Mouse (Mus musculus): ENCODE results near the gene Ptpn23.
"Not testable (repeated sequence)": the region's sequence is repeated elsewhere in the genome, so short reads cannot be mapped to it uniquely, and the experiment has no call there.

Ptpn23 gene

GRCm38 (mm10) chr9:110381292-110381691, 26.7 kb downstream of the Ptpn23 start:
- no peak for DNase-seq (ENCODE audit: low spot score)

GRCm38 (mm10) chr9:110380662-110381061, 27.4 kb downstream of the Ptpn23 start:
- DNase-seq (ENCODE audit: low spot score) = peak; percentile 10

GRCm38 (mm10) chr9:110379361-110379760, 28.7 kb downstream of the Ptpn23 start:
- no peak for DNase-seq (ENCODE audit: low spot score)

GRCm38 (mm10) chr9:110377655-110378054, 30.4 kb downstream of the Ptpn23 start:
- not testable (repeated sequence) for DNase-seq (ENCODE audit: low spot score)

- DNase-seq (ENCODE audit: low spot score) = no peak
Observed at GRCm38 (mm10) chr9:110375668-110376067, 32.3 kb downstream of the Ptpn23 start.

GRCm38 (mm10) chr9:110373871-110374270, 34.1 kb downstream of the Ptpn23 start:
- DNase-seq (ENCODE audit: low spot score) = no peak

GRCm38 (mm10) chr9:110369860-110370259, 38.2 kb downstream of the Ptpn23 start:
- no peak for DNase-seq (ENCODE audit: low spot score)

- DNase-seq (ENCODE audit: low spot score) = no peak
Observed at GRCm38 (mm10) chr9:110366746-110367145, 41.3 kb downstream of the Ptpn23 start.

- no peak for DNase-seq (ENCODE audit: low spot score)
Observed at GRCm38 (mm10) chr9:110362337-110362736, 45.7 kb downstream of the Ptpn23 start.

- no peak for DNase-seq (ENCODE audit: low spot score)
Observed at GRCm38 (mm10) chr9:110361299-110361698, 46.7 kb downstream of the Ptpn23 start.

GRCm38 (mm10) chr9:110358341-110358740, 49.7 kb downstream of the Ptpn23 start:
- DNase-seq (ENCODE audit: low spot score) = no peak

- DNase-seq (ENCODE audit: low spot score) = no peak
Observed at GRCm38 (mm10) chr9:110351932-110352632, 55.9 kb downstream of the Ptpn23 start.

- no peak for DNase-seq (ENCODE audit: low spot score)
Observed at GRCm38 (mm10) chr9:110351350-110351749, 56.7 kb downstream of the Ptpn23 start.

GRCm38 (mm10) chr9:110350612-110351011, 57.4 kb downstream of the Ptpn23 start:
- no peak for DNase-seq (ENCODE audit: low spot score)

GRCm38 (mm10) chr9:110350188-110350587, 57.8 kb downstream of the Ptpn23 start:
- DNase-seq (ENCODE audit: low spot score) = no peak

- DNase-seq (ENCODE audit: low spot score) = no peak
Observed at GRCm38 (mm10) chr9:110348899-110349298, 59.1 kb downstream of the Ptpn23 start.

- DNase-seq (ENCODE audit: low spot score) = no peak
Observed at GRCm38 (mm10) chr9:110345057-110345739, 62.8 kb downstream of the Ptpn23 start.

GRCm38 (mm10) chr9:110343805-110344204, 64.2 kb downstream of the Ptpn23 start:
- no peak for DNase-seq (ENCODE audit: low spot score)

- DNase-seq (ENCODE audit: low spot score) = no peak
Observed at GRCm38 (mm10) chr9:110342008-110342407, 66.0 kb downstream of the Ptpn23 start.

- DNase-seq (ENCODE audit: low spot score) = no peak
Observed at GRCm38 (mm10) chr9:110340037-110340750, 67.8 kb downstream of the Ptpn23 start.
